Mouse (Mus musculus) bone marrow, adult 2 months (tissue): Measurements from ENCODE around the gene Fyb.

Experiments used
- CTCF ChIP-seq: fragments of 200-500 bp; IDR thresholded peaks from 2 replicates; pipeline ENCODE4 v1.5.1; 2011; ENCODE audit warnings: low read length, control low read depth; ENCODE audit not compliant: control insufficient read depth, insufficient read depth
- POLR2A ChIP-seq: fragments of 200-500 bp; IDR thresholded peaks from 2 replicates; pipeline ENCODE4 v1.6.1; 2011; ENCODE audit warnings: low read depth, mild to moderate bottlenecking, control low read depth, low read length, borderline replicate concordance; ENCODE audit not compliant: control insufficient read depth

DNA sequence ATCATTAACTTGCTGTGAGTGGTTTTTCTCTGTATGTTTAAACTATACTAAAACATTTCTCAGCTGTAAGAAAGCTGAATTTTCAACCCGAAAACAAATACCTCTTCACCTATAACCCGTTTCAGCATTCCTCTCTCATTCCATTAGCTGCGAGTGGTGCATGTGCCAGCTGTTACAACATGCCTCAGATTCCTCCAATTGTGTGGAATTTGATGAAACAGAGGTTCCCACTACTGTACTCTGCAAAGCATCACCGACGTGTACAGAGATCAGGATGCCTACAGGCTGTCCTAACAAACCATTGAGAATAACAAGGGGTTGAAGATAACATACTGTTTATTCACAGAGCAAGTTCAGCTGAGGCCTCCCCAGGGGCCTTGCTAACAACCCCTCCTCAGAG is 143.4 kb downstream of the Fyb start:
- TF ChIP-seq CTCF, result no peak
- TF ChIP-seq POLR2A, result no peak
